Mouse (Mus musculus): ENCODE measurements around the gene Cdk14. TPM values are rescaled to one million over a fixed set of nuclear protein-coding genes. Genes with fewer than 3 reads are reported as not detected.
"Not testable (repeated sequence)": the region's sequence is repeated elsewhere in the genome, so short reads cannot be mapped to it uniquely, and the experiment has no call there.

Gene Cdk14
- polyA plus RNA-seq, 1 experiment: 48.5 TPM

- Histone ChIP-seq H3K4me3 (replicated peaks; ENCODE audit: insufficient read depth, low read depth, low read length) (no peak overlapping the region), H3K4me1 (ENCODE audit: control insufficient read depth, insufficient read depth, low read length) (peaks cover 8% of the 10 kb centered on the region), H3K27ac (ENCODE audit: insufficient read depth, low read length) (peak overlapping the region; percentile 38; the same call in 1 of the 2 replicates), H3K27me3 (ENCODE audit: control insufficient read depth, insufficient read depth, low read length) (no peaks in the 10 kb centered on the region)
- TF ChIP-seq POLR2A (IDR thresholded peaks at IDR 0.05; ENCODE audit: borderline replicate concordance, insufficient read depth, low read length): no peak
- no peak for TF ChIP-seq CTCF (IDR thresholded peaks at IDR 0.05; ENCODE audit: borderline replicate concordance, insufficient read depth, low read depth, low read length)
- WGBS: 45% methylated on average over 10 of the region's 10 CpGs
- DNase-seq: peak; percentile 53 to 71
Measured at GRCm38 (mm10) chr5:4916390-4917273, 503.5 kb downstream of the Cdk14 start.

GRCm38 (mm10) chr5:4904911-4905310, 515.2 kb downstream of the Cdk14 start:
- H3K4me1 ChIP-seq (ENCODE audit: control insufficient read depth, insufficient read depth, low read length); DNase-seq; H3K27me3 ChIP-seq (ENCODE audit: control insufficient read depth, insufficient read depth, low read length); H3K27ac ChIP-seq (ENCODE audit: insufficient read depth, low read length); H3K4me3 ChIP-seq (replicated peaks; ENCODE audit: insufficient read depth, low read depth, low read length): not testable (repeated sequence)
- 94% methylated on average over 3 of the region's 3 CpGs for WGBS

GRCm38 (mm10) chr5:4898241-4898640, 521.9 kb downstream of the Cdk14 start:
- no peaks in the 10 kb centered on the region for H3K27me3 ChIP-seq (ENCODE audit: control insufficient read depth, insufficient read depth, low read length)
- DNase-seq: no peak
- H3K4me1 ChIP-seq (ENCODE audit: control insufficient read depth, insufficient read depth, low read length): no peaks in the 10 kb centered on the region
- no peak for TF ChIP-seq POLR2A (IDR thresholded peaks at IDR 0.05; ENCODE audit: borderline replicate concordance, insufficient read depth, low read length)
- no peak for TF ChIP-seq CTCF (IDR thresholded peaks at IDR 0.05; ENCODE audit: borderline replicate concordance, insufficient read depth, low read depth, low read length)
- 88% methylated on average over 2 of the region's 2 CpGs for WGBS
- H3K4me3 ChIP-seq (replicated peaks; ENCODE audit: insufficient read depth, low read depth, low read length): no peak overlapping the region
- H3K27ac ChIP-seq (ENCODE audit: insufficient read depth, low read length): no peak overlapping the region

- TF ChIP-seq CTCF (IDR thresholded peaks at IDR 0.05; ENCODE audit: borderline replicate concordance, insufficient read depth, low read depth, low read length): no peak
- DNase-seq: no peak
- Histone ChIP-seq H3K27ac (ENCODE audit: insufficient read depth, low read length) (no peak overlapping the region), H3K4me1 (ENCODE audit: control insufficient read depth, insufficient read depth, low read length) (no peaks in the 10 kb centered on the region), H3K27me3 (ENCODE audit: control insufficient read depth, insufficient read depth, low read length) (no peaks in the 10 kb centered on the region), H3K4me3 (replicated peaks; ENCODE audit: insufficient read depth, low read depth, low read length) (no peak overlapping the region)
- 73% methylated on average over 3 of the region's 3 CpGs for WGBS
Measured at GRCm38 (mm10) chr5:4894988-4895387, 525.1 kb downstream of the Cdk14 start.

GRCm38 (mm10) chr5:4893852-4894207, 526.3 kb downstream of the Cdk14 start:
- TF ChIP-seq CTCF (IDR thresholded peaks at IDR 0.05; ENCODE audit: borderline replicate concordance, insufficient read depth, low read depth, low read length) (no peak), POLR2A (IDR thresholded peaks at IDR 0.05; ENCODE audit: borderline replicate concordance, insufficient read depth, low read length) (no peak)
- DNase-seq: no peak
- WGBS: 92% methylated on average over 5 of the region's 5 CpGs
- no peaks in the 10 kb centered on the region for H3K4me1 ChIP-seq (ENCODE audit: control insufficient read depth, insufficient read depth, low read length)
- no peak overlapping the region for H3K4me3 ChIP-seq (replicated peaks; ENCODE audit: insufficient read depth, low read depth, low read length)
- no peak overlapping the region for H3K27ac ChIP-seq (ENCODE audit: insufficient read depth, low read length)
- no peaks in the 10 kb centered on the region for H3K27me3 ChIP-seq (ENCODE audit: control insufficient read depth, insufficient read depth, low read length)

- 75% methylated on average over 5 of the region's 5 CpGs for WGBS
- no peak for DNase-seq
- TF ChIP-seq POLR2A (IDR thresholded peaks at IDR 0.05; ENCODE audit: borderline replicate concordance, insufficient read depth, low read length) (no peak), CTCF (IDR thresholded peaks at IDR 0.05; ENCODE audit: borderline replicate concordance, insufficient read depth, low read depth, low read length) (no peak)
- Histone ChIP-seq H3K27ac (ENCODE audit: insufficient read depth, low read length) (no peak overlapping the region), H3K4me1 (ENCODE audit: control insufficient read depth, insufficient read depth, low read length) (no peaks in the 10 kb centered on the region), H3K4me3 (replicated peaks; ENCODE audit: insufficient read depth, low read depth, low read length) (no peak overlapping the region), H3K27me3 (ENCODE audit: control insufficient read depth, insufficient read depth, low read length) (no peaks in the 10 kb centered on the region)
Measured at GRCm38 (mm10) chr5:4893206-4893851, 526.8 kb downstream of the Cdk14 start.

GRCm38 (mm10) chr5:4892734-4893133, 527.4 kb downstream of the Cdk14 start:
- Histone ChIP-seq H3K27ac (ENCODE audit: insufficient read depth, low read length) (no peak overlapping the region), H3K4me1 (ENCODE audit: control insufficient read depth, insufficient read depth, low read length) (no peaks in the 10 kb centered on the region), H3K27me3 (ENCODE audit: control insufficient read depth, insufficient read depth, low read length) (no peaks in the 10 kb centered on the region), H3K4me3 (replicated peaks; ENCODE audit: insufficient read depth, low read depth, low read length) (no peak overlapping the region)
- DNase-seq: no peak
- 73% methylated on average over 4 of the region's 4 CpGs for WGBS
- no peak for TF ChIP-seq POLR2A (IDR thresholded peaks at IDR 0.05; ENCODE audit: borderline replicate concordance, insufficient read depth, low read length)
- no peak for TF ChIP-seq CTCF (IDR thresholded peaks at IDR 0.05; ENCODE audit: borderline replicate concordance, insufficient read depth, low read depth, low read length)

Data from cerebellum, adult 2 months (tissue).